Mouse (Mus musculus): ENCODE data around the gene Stxbp3.
"Not testable (repeated sequence)": the region's sequence is repeated elsewhere in the genome, so short reads cannot be mapped to it uniquely, and the experiment has no call there.

The Stxbp3 gene

GRCm38 (mm10) chr3:108840000-108840715, at the start of gene Stxbp3:
TSS of gene Stxbp3 (minus strand) at chr3:108840526.
- peak; percentile 95 to 99 for DNase-seq (ENCODE audit: low read depth in 1 of 2, low spot score in 2 of 2)

DNA sequence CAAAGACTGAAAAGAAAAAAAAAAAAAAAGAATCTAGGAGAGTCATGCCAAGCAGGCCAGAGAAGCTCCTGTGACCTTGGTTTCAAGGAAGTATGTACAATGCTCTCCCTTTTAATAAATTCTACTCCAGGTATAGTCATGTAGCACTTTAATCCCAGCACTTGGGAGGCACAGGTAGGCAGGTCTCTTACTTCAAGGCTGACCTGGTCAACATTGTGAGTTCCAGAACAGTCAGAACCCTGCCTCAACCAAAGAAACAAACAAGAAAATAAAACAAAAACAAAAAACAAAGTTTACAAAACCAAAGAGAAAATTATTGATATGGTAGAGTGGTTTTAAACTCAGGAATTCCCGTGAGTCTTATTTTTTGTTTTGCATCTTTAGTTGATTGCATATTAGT, 49.6 kb upstream of the Stxbp3 start, which contains the start of gene Fndc7:
Gene Fndc7 (minus strand): TSS at position 101 of the 400 bp plus-strand sequence.
- DNase-seq (ENCODE audit: low read depth in 1 of 2, low spot score in 2 of 2) = no peak

DNA sequence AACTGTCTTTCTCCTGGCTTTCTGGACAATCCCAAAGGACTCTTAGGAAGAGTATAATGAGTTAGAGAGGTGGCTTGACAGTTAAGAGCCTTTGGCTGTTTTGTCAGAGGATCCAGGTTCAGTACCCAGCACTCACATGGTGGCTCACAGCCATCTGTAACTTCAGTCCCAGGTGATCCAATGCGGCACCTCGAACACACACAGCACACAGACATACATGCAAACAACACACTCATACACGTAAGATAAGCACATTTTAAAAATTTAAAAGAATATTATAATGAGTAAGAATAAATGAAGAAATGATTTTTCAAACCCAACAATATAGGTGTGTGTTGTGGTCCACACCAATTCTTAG, 47.3 kb upstream of the Stxbp3 start:
- no peak for DNase-seq (ENCODE audit: low read depth in 1 of 2, low spot score in 2 of 2)

- DNase-seq (ENCODE audit: low read depth in 1 of 2, low spot score in 2 of 2) = no peak
Measured at GRCm38 (mm10) chr3:108886934-108887617, 46.8 kb upstream of the Stxbp3 start.

GRCm38 (mm10) chr3:108885686-108886530, 45.6 kb upstream of the Stxbp3 start:
- DNase-seq (ENCODE audit: low read depth in 1 of 2, low spot score in 2 of 2) = no peak

DNA sequence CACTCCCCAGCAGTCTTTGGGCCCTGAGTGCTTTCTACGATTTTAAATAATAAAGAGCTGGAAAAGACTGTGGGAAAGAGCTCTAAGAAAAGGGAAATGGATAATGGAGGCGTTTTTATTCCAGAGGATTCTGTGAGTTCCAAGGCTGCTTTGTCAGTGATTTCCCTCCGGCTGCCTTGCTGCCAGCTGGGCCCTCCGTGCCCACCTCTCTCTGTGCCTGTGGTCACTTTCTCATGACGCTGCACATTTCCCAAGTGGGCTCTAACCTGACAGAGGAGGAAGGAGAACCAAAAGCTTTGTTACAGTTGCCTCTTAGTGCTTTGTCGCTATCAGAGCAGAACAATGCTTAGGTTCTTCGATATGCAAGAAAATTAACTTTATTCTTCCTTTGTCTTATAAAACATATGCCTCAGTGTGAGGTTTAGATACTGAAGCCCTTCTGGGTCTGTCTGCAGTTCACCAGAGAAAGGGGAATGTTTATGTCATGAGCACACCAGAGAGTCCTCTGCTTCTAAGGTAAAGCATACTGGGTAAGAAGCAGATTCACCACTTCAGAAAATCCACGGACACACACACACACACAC, 44.5 kb upstream of the Stxbp3 start:
- no peak for DNase-seq (ENCODE audit: low read depth in 1 of 2, low spot score in 2 of 2)

DNA sequence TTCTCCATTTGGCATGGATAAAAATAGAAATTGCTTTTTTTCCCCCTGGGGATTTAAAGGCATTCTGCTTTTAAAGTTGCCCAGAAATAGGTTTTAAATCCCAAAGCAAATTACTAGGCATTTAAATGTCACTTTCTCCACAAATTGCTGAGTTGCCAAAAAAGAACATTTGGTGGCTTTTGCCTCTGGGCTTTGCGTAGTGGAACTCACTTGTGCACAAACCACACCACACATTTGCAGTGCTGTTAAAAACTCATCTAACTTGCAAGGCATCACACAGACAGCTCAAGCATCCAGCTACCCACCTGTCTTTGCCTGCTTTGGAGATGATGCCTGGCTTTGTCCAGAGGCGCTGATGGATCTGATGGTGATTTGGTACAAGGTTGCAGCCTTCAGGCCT, 42.7 kb upstream of the Stxbp3 start:
- DNase-seq (ENCODE audit: low read depth in 1 of 2, low spot score in 2 of 2) = no peak

DNA sequence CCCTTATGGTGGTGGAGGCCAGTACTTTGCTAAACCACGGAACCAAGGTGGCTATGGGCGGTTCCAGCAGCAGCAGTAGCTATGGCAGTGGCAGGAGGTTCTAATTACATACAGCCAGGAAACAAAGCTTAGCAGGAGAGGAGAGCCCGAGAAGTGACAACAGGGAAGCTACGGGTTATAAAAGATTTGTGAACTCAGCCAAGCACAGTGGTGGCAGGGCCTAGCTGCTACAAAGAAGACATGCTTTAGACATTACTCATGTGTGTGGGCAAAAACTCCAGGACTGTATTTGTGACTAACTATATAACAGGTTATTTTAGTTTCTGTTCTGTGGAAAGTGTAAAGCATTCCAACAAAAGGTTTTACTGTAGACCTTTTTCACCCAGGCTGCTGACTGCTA, 41.5 kb upstream of the Stxbp3 start:
- DNase-seq (ENCODE audit: low read depth in 1 of 2, low spot score in 2 of 2) = not testable (repeated sequence)

- no peak for DNase-seq (ENCODE audit: low read depth in 1 of 2, low spot score in 2 of 2)
Measured at GRCm38 (mm10) chr3:108880544-108881507, 40.5 kb upstream of the Stxbp3 start.

DNA sequence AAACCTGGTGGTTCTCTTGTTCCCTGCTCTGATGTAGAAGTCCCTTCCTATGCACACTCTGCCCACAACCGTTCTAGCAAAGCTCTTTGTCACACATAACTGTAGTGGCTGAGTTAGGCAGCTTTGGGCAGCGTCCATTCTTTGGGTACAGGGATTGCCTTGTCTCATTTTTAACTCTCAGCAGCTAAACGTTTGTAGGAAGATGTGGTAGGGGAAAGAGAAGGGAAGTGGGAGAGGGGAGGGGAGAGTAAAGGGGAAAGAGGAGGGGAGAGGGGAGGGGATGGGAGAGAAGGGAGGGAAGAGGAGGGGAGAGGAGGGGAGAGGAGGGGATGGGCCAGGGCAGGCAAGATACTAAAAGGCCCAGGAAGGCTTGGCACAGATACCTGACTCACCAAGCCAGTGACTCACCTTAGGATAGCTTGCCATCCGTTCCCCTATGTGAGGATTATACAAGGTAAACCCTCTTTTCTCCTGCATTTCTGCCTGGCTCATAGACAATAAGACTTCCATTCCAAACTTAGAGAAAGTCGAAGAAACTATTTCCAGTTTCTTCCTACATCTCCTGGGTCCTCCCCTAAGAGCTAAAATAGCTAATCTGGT, 39.6 kb upstream of the Stxbp3 start:
- DNase-seq (ENCODE audit: low read depth in 1 of 2, low spot score in 2 of 2) = no peak

DNA sequence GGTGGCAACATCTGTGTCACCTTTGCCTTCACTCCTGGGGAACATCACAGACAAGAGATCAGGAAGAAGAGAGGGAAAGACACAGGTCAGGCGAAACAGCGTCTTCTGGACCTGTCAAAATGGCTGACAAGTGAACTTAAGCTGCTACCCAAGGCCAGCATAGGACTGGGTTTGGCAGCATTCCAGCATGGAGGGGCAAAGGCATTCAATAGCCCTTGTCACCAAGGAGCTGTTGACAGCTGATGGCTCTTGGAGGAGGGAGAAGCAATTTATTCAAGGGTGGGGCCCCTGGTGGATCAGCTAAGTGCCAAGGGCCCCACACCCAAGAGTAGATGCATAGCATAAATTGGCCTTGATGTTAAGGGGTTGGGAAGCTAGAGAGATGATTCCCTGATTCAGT, 38.8 kb upstream of the Stxbp3 start:
- no peak for DNase-seq (ENCODE audit: low read depth in 1 of 2, low spot score in 2 of 2)

DNA sequence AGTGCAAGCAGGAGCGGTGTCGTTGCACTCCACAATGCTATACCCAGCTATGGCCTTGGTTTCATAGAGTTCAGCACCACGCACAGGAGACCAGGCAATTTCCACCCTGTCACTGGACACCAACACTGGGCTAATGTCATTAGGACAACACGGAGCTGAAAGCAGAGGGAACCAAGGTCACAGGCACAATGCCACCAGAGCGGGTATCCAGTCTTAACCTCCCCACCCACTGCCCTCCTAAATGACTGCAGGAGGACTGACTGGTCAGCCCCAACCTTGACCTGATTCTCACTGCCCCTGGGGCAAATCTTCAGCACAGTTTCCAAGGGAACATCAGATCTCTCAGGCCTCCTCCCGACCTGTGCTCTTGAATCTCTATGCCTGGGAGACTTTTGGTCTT, 30.3 kb upstream of the Stxbp3 start:
- DNase-seq (ENCODE audit: low read depth in 1 of 2, low spot score in 2 of 2) = no peak

GRCm38 (mm10) chr3:108867449-108867848, 27.1 kb upstream of the Stxbp3 start:
- DNase-seq (ENCODE audit: low read depth in 1 of 2, low spot score in 2 of 2) = no peak

- DNase-seq (ENCODE audit: low read depth in 1 of 2, low spot score in 2 of 2) = no peak
Measured at GRCm38 (mm10) chr3:108865676-108866075, 25.4 kb upstream of the Stxbp3 start.

DNA sequence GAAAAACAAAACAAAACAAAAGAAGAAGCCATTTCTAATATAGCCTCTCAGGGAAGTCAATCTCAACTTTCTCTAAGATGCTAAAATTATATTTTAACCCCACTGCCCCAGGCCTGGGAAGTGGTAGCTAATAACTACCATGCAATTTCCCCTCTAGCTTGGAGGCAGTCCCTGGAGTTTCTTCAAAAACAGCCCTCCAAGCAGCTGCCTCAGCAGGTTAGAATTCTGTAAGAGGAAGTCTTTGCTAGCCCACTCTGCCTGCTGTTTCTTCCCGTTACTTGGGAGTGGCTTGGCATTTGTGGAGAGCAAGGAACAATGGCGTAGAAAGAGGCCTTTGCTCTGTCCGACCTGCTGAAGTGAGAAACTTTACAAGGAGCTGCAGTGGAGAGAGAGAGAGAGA, 24.8 kb upstream of the Stxbp3 start:
- DNase-seq (ENCODE audit: low read depth in 1 of 2, low spot score in 2 of 2) = no peak

DNA sequence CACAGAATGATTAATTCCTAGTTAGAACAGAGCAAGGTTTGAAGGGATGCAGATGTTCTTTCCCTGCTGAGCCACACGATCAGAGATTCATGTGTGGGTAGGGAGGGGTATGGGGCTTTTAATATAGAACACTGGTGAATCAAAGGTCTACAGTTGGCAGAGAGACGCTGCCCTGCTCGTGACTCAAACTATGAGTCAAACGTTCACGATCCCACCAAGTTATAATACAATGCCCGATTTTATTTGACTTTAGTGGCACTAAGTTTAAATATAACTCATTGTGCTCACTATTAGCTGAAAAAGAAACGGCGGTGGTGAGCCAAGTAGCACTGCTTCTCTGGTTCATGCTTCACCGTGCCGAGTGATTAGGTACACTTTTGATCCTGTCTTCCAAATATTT, 22.8 kb upstream of the Stxbp3 start:
- DNase-seq (ENCODE audit: low read depth in 1 of 2, low spot score in 2 of 2) = no peak

GRCm38 (mm10) chr3:108862282-108862681, 22.0 kb upstream of the Stxbp3 start:
- not testable (repeated sequence) for DNase-seq (ENCODE audit: low read depth in 1 of 2, low spot score in 2 of 2)

DNA sequence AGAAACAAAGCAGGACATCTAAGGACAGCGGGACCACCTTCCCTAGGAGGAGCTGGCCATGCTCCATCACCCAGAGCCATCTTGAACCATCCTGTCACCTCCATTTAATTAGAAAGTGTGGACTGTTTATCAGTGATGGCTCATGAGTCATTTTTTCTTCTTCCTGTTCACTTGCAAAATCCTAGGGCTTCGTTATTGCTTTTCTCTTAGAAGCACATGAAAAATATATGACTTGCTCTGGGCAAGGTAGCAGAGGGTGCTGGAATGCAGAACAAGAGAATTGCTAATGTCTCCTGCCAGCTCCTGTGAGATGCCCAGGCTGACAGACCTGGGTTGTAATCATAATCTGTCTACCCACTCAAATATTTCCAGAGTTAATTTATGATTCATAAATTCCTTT, 20.5 kb upstream of the Stxbp3 start:
- no peak for DNase-seq (ENCODE audit: low read depth in 1 of 2, low spot score in 2 of 2)

DNA sequence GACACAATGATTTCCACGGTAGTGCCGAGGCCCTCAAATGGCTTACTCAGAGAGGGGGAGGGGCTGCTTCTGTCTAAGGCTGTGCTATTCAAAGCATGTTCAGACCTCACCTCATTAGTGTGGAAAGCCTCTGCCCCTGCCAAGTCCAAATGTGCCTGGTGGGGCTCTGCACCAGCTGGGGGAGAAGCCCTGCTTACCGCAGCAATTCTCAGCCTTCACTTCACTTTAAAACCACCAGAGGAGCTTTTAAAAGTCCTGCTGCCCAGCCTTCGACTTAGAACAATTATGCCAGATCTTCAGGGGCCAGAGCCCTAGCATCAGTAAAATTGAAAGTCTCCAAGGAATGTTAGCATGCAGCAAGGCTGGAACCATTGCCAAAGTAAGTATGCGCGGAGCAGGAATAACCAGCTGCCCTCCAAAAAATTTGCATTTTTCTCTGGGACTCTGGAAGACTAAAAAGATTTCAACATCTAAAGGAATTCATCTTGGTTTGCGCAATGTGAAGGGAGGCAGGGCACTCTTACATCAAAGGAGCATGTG, 18.0 kb upstream of the Stxbp3 start:
- DNase-seq (ENCODE audit: low read depth in 1 of 2, low spot score in 2 of 2) = no peak

DNA sequence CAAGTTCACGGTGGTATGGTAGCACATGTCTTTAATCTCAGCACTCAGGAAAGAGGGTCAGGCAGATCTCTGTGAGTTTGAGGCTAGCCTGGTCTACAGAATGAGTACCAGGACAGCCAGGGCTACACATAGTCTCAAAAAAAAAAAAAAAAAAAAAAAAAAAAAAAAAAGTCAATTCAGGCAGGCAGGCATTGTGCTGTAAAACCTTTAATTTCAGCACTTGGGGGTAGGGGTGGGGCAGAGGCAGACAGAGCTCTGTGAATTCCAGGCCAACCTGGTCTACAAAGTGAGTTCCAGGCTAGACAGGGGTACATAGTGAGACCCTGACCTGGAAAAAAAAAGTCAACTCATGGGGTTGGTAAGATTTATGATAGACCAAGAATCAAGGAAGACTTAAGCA, 17.4 kb upstream of the Stxbp3 start:
- DNase-seq (ENCODE audit: low read depth in 1 of 2, low spot score in 2 of 2) = no peak
